Mouse (Mus musculus) forebrain, embryonic 12.5 days (tissue): Measurements from ENCODE around the gene Evpl. TPM values are rescaled to one million over a fixed set of nuclear protein-coding genes. Genes with fewer than 3 reads are reported as not detected.

Source experiments
- ATAC-seq: fragments of 200-750 bp; cut with Nextera tagmentation; 2 replicates; pipeline ENCODE4 v1.8.0; 2017; ENCODE audit warnings: moderate TSS enrichment; ENCODE audit not compliant: low FRiP score
- H3K27ac ChIP-seq: fragments of 300-500 bp; sonication (generic); 2 replicates; pipeline ENCODE4 v1.5.1; 2016; ENCODE audit warnings: mild to moderate bottlenecking
- H3K27me3 ChIP-seq: fragments of 300-500 bp; sonication (generic); 2 replicates; pipeline ENCODE4 v1.6.1; 2016; ENCODE audit warnings: mild to moderate bottlenecking
- H3K36me3 ChIP-seq: fragments of 300-500 bp; sonication (generic); replicated peaks from 2 replicates; pipeline ENCODE4 v1.6.1; 2016; ENCODE audit warnings: mild to moderate bottlenecking
- H3K4me1 ChIP-seq: fragments of 300-500 bp; sonication (generic); 2 replicates; pipeline ENCODE4 v1.6.1; 2016
- H3K4me2 ChIP-seq: fragments of 300-500 bp; sonication (generic); 2 replicates; pipeline ENCODE4 v1.6.1; 2016; ENCODE audit warnings: mild to moderate bottlenecking, moderate library complexity
- H3K4me3 ChIP-seq: fragments of 300-500 bp; sonication (generic); replicated peaks from 2 replicates; pipeline ENCODE4 v1.5.1; 2016; ENCODE audit warnings: mild to moderate bottlenecking
- H3K9ac ChIP-seq: fragments of 300-500 bp; sonication (generic); 2 replicates; pipeline ENCODE4 v1.6.1; 2016; ENCODE audit warnings: mild to moderate bottlenecking
- H3K9me3 ChIP-seq: fragments of 300-500 bp; sonication (generic); 2 replicates; pipeline ENCODE4 v1.6.1; 2016
- WGBS: fragments of 180-500 bp; shearing (Covaris S2); methylation state at CpG from one replicate; pipeline ENCODE4 v1.1.7; 2016; 5-methylcytosine and 5-hydroxymethylcytosine counted together
- polyA plus RNA-seq: library from polyadenylated mRNA; unstranded; fragments of >200 nt; fragmentation: Nextera tagmentation; extraction: Ambion mirVana; gene quantifications from 2 replicates; pipeline ENCODE4 v1.2.1, GENCODE M21; 2016

Gene Evpl
- polyA plus RNA-seq, 1 experiment from 2014 or later: 0.61 TPM

GRCm38 (mm10) chr11:116272589-116273468, 35.0 kb upstream of the Evpl start:
- peak overlapping the region; percentile 88 for H3K4me3 ChIP-seq
- H3K9ac ChIP-seq: peak overlapping the region; percentile 90
- no peak for ATAC-seq
- H3K4me2 ChIP-seq: peak overlapping the region; percentile 91
- H3K27ac ChIP-seq: no peak overlapping the region
- peaks cover 30% of the 10 kb centered on the region for H3K4me1 ChIP-seq
- H3K27me3 ChIP-seq: no peaks in the 10 kb centered on the region
- no peaks in the 10 kb centered on the region for H3K9me3 ChIP-seq
- 66% methylated on average over 12 of the region's 12 CpGs for WGBS
- peaks cover 32% of the 10 kb centered on the region for H3K36me3 ChIP-seq

GRCm38 (mm10) chr11:116269560-116269959, 31.7 kb upstream of the Evpl start:
- H3K27me3 ChIP-seq: no peaks in the 10 kb centered on the region
- ATAC-seq: no peak
- no peaks in the 10 kb centered on the region for H3K9me3 ChIP-seq
- peaks cover 25% of the 10 kb centered on the region for H3K4me1 ChIP-seq
- WGBS: 86% methylated on average over 8 of the region's 8 CpGs
- H3K9ac ChIP-seq: no peak overlapping the region
- H3K4me2 ChIP-seq: no peak overlapping the region
- no peak overlapping the region for H3K27ac ChIP-seq
- H3K4me3 ChIP-seq: no peak overlapping the region
- peaks cover 63% of the 10 kb centered on the region for H3K36me3 ChIP-seq

GRCm38 (mm10) chr11:116268313-116268712, 30.4 kb upstream of the Evpl start:
- H3K27me3 ChIP-seq: no peaks in the 10 kb centered on the region
- H3K27ac ChIP-seq: no peak overlapping the region
- 95% methylated on average over 6 of the region's 6 CpGs for WGBS
- H3K4me1 ChIP-seq: peaks cover 19% of the 10 kb centered on the region
- no peak overlapping the region for H3K9ac ChIP-seq
- no peak for ATAC-seq
- H3K36me3 ChIP-seq: peaks cover 75% of the 10 kb centered on the region
- no peak overlapping the region for H3K4me3 ChIP-seq
- H3K4me2 ChIP-seq: no peak overlapping the region
- no peaks in the 10 kb centered on the region for H3K9me3 ChIP-seq

DNA sequence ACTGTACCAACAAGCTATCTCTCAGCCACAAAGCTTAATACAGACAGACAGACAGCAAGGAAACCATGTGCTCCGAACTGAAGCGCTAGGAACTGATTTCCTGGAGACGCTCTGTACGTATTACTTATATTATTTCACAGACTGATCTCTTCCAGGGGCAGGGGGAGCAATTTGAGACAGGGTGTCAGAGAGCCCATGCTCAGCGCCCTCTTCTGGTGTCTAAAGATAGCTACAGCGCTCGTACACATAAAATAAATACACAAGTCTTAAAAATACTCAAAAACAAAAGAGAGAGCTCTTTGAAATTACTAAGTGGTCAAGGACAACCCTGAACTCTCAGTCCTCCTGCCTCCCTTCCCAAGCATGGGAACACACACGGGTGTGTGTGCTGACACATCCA, 29.8 kb upstream of the Evpl start:
- H3K36me3 ChIP-seq: peaks cover 82% of the 10 kb centered on the region
- H3K9ac ChIP-seq: no peak overlapping the region
- no peak overlapping the region for H3K4me2 ChIP-seq
- ATAC-seq: no peak
- no peaks in the 10 kb centered on the region for H3K27me3 ChIP-seq
- no peaks in the 10 kb centered on the region for H3K9me3 ChIP-seq
- peaks cover 12% of the 10 kb centered on the region for H3K4me1 ChIP-seq
- H3K4me3 ChIP-seq: no peak overlapping the region
- 86% methylated on average over 8 of the region's 8 CpGs for WGBS
- H3K27ac ChIP-seq: no peak overlapping the region

DNA sequence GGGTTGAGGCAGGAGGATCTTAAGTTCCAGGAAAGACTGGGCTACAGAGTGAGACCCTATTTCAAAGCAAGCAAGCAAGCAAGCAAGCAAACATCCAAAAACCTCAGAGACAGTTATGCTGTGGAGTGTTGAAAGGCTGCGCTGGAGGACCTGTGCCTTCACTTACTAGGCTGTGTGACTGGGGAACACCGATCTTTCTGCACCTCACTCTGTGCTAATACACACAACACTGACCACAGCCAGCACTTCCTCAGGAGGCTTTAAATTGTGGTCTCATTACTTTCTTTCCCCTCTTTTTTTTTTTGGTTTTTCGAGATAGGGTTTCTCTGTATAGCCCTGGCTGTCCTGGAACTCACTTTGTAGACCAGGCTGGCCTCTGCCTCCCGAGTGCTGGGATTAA, 28.0 kb upstream of the Evpl start:
- no peaks in the 10 kb centered on the region for H3K27me3 ChIP-seq
- 0 out of 2 replicates have a peak, but pooled peaks cover 4% of the 10 kb centered on the region for H3K4me1 ChIP-seq
- peaks cover 95% of the 10 kb centered on the region for H3K36me3 ChIP-seq
- WGBS: 96% methylated on average over 4 of the region's 4 CpGs
- no peak overlapping the region for H3K4me2 ChIP-seq
- H3K27ac ChIP-seq: no peak overlapping the region
- no peaks in the 10 kb centered on the region for H3K9me3 ChIP-seq
- ATAC-seq: no peak
- no peak overlapping the region for H3K9ac ChIP-seq
- H3K4me3 ChIP-seq: no peak overlapping the region

DNA sequence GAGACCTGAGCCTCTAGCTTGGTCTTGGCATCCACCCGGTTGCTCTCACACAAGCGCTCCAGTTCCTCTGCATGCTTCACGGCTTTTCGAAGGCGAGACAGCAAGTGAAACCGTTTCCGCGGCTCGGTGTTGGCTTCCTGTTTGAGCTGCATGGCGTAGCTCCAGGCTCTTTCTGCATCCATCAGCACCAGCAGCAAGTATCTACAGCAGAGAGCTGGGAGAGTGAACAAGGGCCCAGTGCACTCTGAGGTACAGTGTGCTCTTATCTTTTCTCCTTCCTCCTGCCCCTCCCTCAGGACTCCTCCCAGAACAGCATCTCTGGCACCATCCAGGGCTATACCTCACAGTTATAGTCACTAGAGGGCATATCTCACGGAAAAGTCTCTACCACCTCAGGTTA, 27.5 kb upstream of the Evpl start:
- WGBS: 92% methylated on average over 11 of the region's 11 CpGs
- peaks cover 95% of the 10 kb centered on the region for H3K36me3 ChIP-seq

DNA sequence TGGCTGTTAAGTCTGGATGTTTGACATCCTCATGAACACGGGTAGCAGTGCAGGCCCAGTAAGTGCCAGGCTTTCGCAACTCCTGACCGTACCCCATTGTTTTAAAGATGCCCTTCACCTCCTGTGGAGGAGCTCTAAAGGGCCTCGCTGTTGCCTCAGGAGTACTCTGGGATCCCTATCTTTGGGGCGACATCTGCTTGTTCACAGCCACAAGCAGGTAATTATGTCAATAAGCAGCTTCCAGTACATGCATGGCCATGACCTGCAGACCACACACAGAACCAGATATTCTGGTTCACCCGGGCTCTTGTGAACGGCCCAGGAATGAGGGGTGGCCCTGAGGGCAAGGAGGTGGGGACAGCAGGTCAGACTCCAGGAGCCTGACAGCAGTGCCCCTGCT, 22.4 kb upstream of the Evpl start:
- ATAC-seq: no peak
- Histone ChIP-seq H3K9ac (no peak overlapping the region), H3K4me3 (no peak overlapping the region), H3K36me3 (peaks cover 95% of the 10 kb centered on the region), H3K27ac (no peak overlapping the region), H3K4me2 (no peak overlapping the region), H3K4me1 (no peaks in the 10 kb centered on the region), H3K27me3 (no peaks in the 10 kb centered on the region), H3K9me3 (no peaks in the 10 kb centered on the region)
- WGBS: 93% methylated on average over 7 of the region's 7 CpGs

More for the DNA sequence above, 27.5 kb upstream of the Evpl start:
- H3K9me3 ChIP-seq: no peaks in the 10 kb centered on the region
- no peak overlapping the region for H3K4me2 ChIP-seq
- no peak for ATAC-seq
- no peaks in the 10 kb centered on the region for H3K27me3 ChIP-seq
- no peak overlapping the region for H3K27ac ChIP-seq
- H3K4me1 ChIP-seq: 0 out of 2 replicates have a peak, but pooled peaks cover 4% of the 10 kb centered on the region
- no peak overlapping the region for H3K4me3 ChIP-seq
- no peak overlapping the region for H3K9ac ChIP-seq

DNA sequence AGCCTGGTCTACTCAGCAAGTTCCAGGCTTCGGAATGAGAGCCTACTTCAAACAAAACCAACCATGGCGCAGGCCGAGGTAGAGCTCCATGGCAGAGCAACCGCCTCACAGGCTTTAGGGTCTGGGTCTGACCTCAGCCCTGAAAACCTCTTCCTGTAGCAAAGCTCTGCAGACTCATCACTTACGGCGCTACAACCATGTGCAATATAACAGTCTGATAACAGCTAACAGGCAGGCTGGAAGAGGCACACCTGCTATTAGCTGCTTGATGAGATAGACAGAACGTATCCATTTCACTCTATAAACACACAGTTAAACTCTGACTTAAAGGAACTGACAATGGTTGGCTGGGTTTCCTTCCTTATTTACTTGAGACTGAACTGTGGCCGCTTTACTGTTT, 21.6 kb upstream of the Evpl start:
- Histone ChIP-seq H3K9ac (no peak overlapping the region), H3K27ac (no peak overlapping the region), H3K9me3 (no peaks in the 10 kb centered on the region), H3K4me1 (no peaks in the 10 kb centered on the region), H3K4me3 (no peak overlapping the region), H3K4me2 (no peak overlapping the region), H3K27me3 (no peaks in the 10 kb centered on the region), H3K36me3 (peaks cover 97% of the 10 kb centered on the region)
- no peak for ATAC-seq
- 96% methylated on average over 8 of the region's 8 CpGs for WGBS

- Histone ChIP-seq H3K4me3 (no peak overlapping the region), H3K4me1 (no peaks in the 10 kb centered on the region), H3K27ac (no peak overlapping the region), H3K4me2 (no peak overlapping the region), H3K27me3 (no peaks in the 10 kb centered on the region), H3K36me3 (peaks cover 97% of the 10 kb centered on the region), H3K9ac (no peak overlapping the region), H3K9me3 (no peaks in the 10 kb centered on the region)
- WGBS: 92% methylated on average over 9 of the region's 9 CpGs
- no peak for ATAC-seq
These were observed 18.3 kb upstream of the Evpl start for GRCm38 (mm10) chr11:116255982-116256675.

DNA sequence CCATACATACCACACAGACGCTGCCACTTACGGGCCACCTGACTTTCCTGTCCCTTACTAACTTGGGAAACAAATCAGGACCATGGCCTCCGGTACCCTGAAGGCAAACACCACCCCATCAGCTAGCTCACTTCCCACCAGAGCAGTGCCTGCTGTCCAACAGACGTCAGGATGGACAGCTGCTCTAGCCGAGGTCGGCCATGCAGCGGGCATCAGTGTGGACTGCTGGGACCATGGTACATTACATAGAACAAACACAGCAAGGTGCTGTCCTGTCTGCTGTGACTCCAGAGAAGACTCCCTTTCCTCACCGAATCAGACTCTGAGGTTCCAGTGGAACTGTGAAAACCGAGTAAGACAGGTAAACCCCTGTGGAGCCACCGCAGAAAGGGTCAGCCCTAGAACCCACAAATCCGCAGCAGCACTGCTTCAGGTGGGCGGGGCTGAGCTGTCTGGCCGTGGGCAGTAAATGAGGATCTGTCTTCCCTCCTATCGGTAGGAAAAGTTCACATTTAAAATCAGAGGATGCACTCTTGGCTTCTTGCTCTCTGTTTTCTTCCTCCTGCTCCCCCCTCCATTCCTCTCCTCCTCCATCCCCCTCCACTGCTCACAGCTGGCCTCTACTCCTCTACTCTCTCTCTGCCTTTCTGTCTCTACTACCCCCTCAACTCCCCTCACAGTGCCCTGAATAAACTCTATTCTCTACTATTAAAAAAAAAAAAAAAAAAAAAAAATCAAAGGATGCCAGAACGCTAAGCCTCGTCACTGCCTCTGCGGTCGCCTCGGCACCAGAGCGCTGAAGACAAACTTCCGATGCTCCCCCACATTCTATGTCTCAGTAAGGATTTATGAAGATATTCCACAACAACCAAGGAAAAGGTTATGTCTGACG, 17.5 kb upstream of the Evpl start:
- H3K9me3 ChIP-seq: no peaks in the 10 kb centered on the region

GRCm38 (mm10) chr11:116254627-116255026, 16.8 kb upstream of the Evpl start:
- WGBS: 91% methylated on average over 9 of the region's 9 CpGs
- peaks cover 97% of the 10 kb centered on the region for H3K36me3 ChIP-seq

More for the DNA sequence above, 17.5 kb upstream of the Evpl start:
- no peaks in the 10 kb centered on the region for H3K27me3 ChIP-seq
- H3K4me2 ChIP-seq: no peak overlapping the region
- H3K4me1 ChIP-seq: no peaks in the 10 kb centered on the region
- WGBS: 89% methylated on average over 22 of the region's 22 CpGs
- H3K27ac ChIP-seq: no peak overlapping the region
- H3K9ac ChIP-seq: no peak overlapping the region
- peaks cover 97% of the 10 kb centered on the region for H3K36me3 ChIP-seq
- H3K4me3 ChIP-seq: no peak overlapping the region
- no peak for ATAC-seq

GRCm38 (mm10) chr11:116253076-116253600, 15.3 kb upstream of the Evpl start:
- 83% methylated on average over 3 of the region's 3 CpGs for WGBS
- Histone ChIP-seq H3K4me2 (no peak overlapping the region), H3K9me3 (no peaks in the 10 kb centered on the region), H3K27ac (no peak overlapping the region), H3K27me3 (no peaks in the 10 kb centered on the region), H3K4me3 (no peak overlapping the region), H3K36me3 (peaks cover 97% of the 10 kb centered on the region), H3K4me1 (no peaks in the 10 kb centered on the region), H3K9ac (no peak overlapping the region)
- ATAC-seq: no peak

More at GRCm38 (mm10) chr11:116254627-116255026, 16.8 kb upstream of the Evpl start:
- no peaks in the 10 kb centered on the region for H3K4me1 ChIP-seq
- H3K27me3 ChIP-seq: no peaks in the 10 kb centered on the region
- H3K27ac ChIP-seq: no peak overlapping the region
- ATAC-seq: no peak
- no peaks in the 10 kb centered on the region for H3K9me3 ChIP-seq
- H3K9ac ChIP-seq: no peak overlapping the region
- no peak overlapping the region for H3K4me3 ChIP-seq
- H3K4me2 ChIP-seq: no peak overlapping the region
